Mouse (Mus musculus) G1E (cell line): ENCODE measurements at regions not wholly inside any gene's neighbourhood (a gene's known extent, or its start where the extent isn't known, plus 50 kb on each side); places are given as distances from the start of the nearest gene placed in this dataset.

Experiments used
- CTCF ChIP-seq: IDR thresholded peaks from 2 replicates; pipeline ENCODE4 v1.5.1; 2012; ENCODE audit warnings: low read depth, low read length, inconsistent platforms, mixed read lengths
- GATA1 ChIP-seq: IDR thresholded peaks from 2 replicates; pipeline ENCODE4 v1.6.1; 2012; ENCODE audit warnings: borderline replicate concordance, low read length, inconsistent platforms, mixed read lengths
- POLR2AphosphoS5 ChIP-seq: IDR thresholded peaks from 2 replicates; pipeline ENCODE4 v1.6.1; 2012; ENCODE audit warnings: low read depth, low read length, inconsistent platforms; ENCODE audit not compliant: insufficient replicate concordance

DNA sequence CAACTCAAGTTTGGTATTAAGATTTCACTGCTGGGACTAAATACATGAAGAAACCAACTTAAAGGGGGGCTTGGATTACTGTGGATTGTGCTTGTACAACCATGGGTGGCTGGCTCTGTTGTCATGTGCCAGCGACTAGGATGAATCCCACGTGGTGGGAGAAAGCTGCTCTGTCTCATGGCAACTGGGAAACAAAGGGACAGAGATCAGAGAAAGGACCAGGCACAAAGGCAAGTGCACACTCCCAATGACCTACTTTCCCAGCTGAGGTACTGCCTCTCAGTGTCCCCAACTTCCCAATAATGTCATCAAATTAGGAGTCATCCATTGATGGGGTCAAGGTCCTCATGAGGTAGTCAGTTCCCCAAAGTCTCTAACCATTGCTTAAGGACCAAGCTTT is 337.4 kb downstream of the Rps24 start:
- no peak for TF ChIP-seq CTCF
- TF ChIP-seq POLR2AphosphoS5, result no peak
- no peak for TF ChIP-seq GATA1
